Mouse (Mus musculus) embryonic fibroblast, embryonic 13.5 days (primary cell): ENCODE measurements around the gene Ccdc88b.

Source experiments
- CTCF ChIP-seq: IDR thresholded peaks from 2 replicates; pipeline ENCODE4 v1.5.1; 2011; ENCODE audit warnings: mild to moderate bottlenecking, control low read depth, low read length, moderate library complexity, borderline replicate concordance; ENCODE audit not compliant: insufficient read depth
- POLR2A ChIP-seq: IDR thresholded peaks from 2 replicates; pipeline ENCODE4 v1.6.1; 2011; ENCODE audit warnings: low read depth, mild to moderate bottlenecking, control low read depth, low read length, moderate library complexity

DNA sequence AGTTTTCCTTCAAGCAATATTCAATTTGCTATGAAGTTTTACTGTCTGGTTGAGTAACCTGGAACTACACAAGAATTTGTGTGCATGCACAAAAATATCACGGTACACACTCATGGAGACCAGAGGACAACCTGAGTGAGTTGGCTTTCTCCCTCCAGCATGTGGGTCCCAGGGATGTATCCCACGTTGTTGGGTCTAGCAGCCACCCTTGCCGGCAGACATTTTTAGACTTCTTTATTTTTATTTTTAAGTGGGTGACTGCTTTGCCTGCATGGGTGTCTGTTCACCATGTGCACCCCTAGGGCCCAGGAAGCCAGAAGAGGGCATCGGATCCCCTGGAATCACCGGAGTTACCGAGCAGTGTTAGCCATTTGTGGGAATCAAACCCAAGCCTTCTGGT lies 32.6 kb downstream of the Ccdc88b start:
- TF ChIP-seq CTCF (no peak), POLR2A (no peak)
